Mouse (Mus musculus) MEL (cell line): ENCODE data around the gene Chst12.

Experiments
- CHD2 ChIP-seq: IDR thresholded peaks from 2 replicates; pipeline ENCODE4 v1.6.1; 2011; ENCODE audit warnings: low read length, improper control_type of control experiment
- CTCF ChIP-seq, 3 experiments: IDR thresholded peaks in 2 of 3; conservative IDR thresholded peaks in 1 of 3; 2 replicates each; pipeline ENCODE4 v1.5.1; 2011 to 2012; ENCODE audit warnings: low read length in 3 of 3, low read depth in 2 of 3, mild to moderate bottlenecking in 2 of 3, improper control_type of control experiment in 1 of 3, inconsistent platforms in 1 of 3, mixed read lengths in 1 of 3, moderate library complexity in 1 of 3; ENCODE audit not compliant: control insufficient read depth in 1 of 3, insufficient read depth in 1 of 3, poor library complexity in 1 of 3, severe bottlenecking in 1 of 3
- KAT2A ChIP-seq: conservative IDR thresholded peaks from 2 replicates; pipeline ENCODE4 v1.6.1; 2012; ENCODE audit warnings: low read depth, low read length, improper control_type of control experiment, inconsistent platforms
- MAFK ChIP-seq: IDR thresholded peaks from 2 replicates; pipeline ENCODE4 v1.6.1; 2011; ENCODE audit warnings: low read depth, mild to moderate bottlenecking, low read length, improper control_type of control experiment, borderline replicate concordance
- POLR2A ChIP-seq, 2 experiments: IDR thresholded peaks; 2 replicates each; pipeline ENCODE4 v1.6.1; 2011 to 2012; ENCODE audit warnings: low read length in 2 of 2, mild to moderate bottlenecking in 2 of 2, control low read depth in 1 of 2, improper control_type of control experiment in 1 of 2, low read depth in 1 of 2, moderate library complexity in 1 of 2; ENCODE audit not compliant: control insufficient read depth in 1 of 2, insufficient read depth in 1 of 2, poor library complexity in 1 of 2
- POLR2AphosphoS5 ChIP-seq: IDR thresholded peaks from 2 replicates; pipeline ENCODE4 v1.6.1; 2012; ENCODE audit warnings: low read depth, borderline replicate concordance, mild to moderate bottlenecking, inconsistent platforms, low read length, moderate library complexity, mixed read lengths
- TBP ChIP-seq: IDR thresholded peaks from 2 replicates; pipeline ENCODE4 v1.8.0; 2011; ENCODE audit warnings: low read depth, low read length, improper control_type of control experiment
- TCF12 ChIP-seq: IDR thresholded peaks from 2 replicates; pipeline ENCODE4 v1.6.1; 2014; ENCODE audit warnings: low read depth, mild to moderate bottlenecking, inconsistent platforms, low read length, improper control_type of control experiment, moderate library complexity

DNA sequence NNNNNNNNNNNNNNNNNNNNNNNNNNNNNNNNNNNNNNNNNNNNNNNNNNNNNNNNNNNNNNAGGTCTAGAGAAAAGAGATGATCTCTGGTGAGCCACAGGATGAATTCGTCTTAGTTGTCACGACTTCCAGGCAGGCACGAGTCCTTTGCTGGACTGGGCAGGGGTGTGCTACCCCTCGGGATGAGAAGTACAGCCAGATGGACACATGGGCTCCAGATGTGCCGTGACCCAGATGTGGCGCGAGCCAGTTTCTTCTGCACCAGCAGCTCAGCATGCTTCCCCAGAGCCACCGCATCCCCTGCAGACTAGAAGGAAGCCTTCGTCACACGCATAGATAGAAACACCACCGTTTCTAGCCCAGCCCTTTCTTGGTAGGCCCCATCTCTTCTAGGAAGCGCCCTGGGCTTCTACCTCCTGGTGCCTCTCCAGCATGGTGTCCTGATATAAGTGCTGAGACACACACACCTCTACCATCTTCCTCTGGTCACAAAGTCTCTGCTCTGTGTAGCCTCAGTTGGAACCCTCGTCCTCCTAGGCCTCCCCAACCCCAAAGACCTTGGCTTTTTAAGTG is 32.8 kb downstream of the Chst12 start:
- TF ChIP-seq TBP (no peak), POLR2A (IDR thresholded peaks at IDR 0.05; ENCODE audit: control insufficient read depth in 1 of 2, insufficient read depth in 1 of 2, low read depth in 1 of 2, low read length in 2 of 2, poor library complexity in 1 of 2) (no peak), CTCF (IDR thresholded peaks at IDR 0.05 in 2 of 3, conservative IDR thresholded peaks at IDR 0.05 in 1 of 3; ENCODE audit: control insufficient read depth in 1 of 3, insufficient read depth in 1 of 3, low read depth in 2 of 3, low read length in 3 of 3, poor library complexity in 1 of 3, severe bottlenecking in 1 of 3) (no peak), TCF12 (no peak), KAT2A (no peak), POLR2AphosphoS5 (no peak), CHD2 (no peak), MAFK (no peak)
